Mouse (Mus musculus) midbrain, postnatal 0 days (tissue): Measurements from ENCODE around the gene Il17rd. TPM values are rescaled to one million over a fixed set of nuclear protein-coding genes. Genes with fewer than 3 reads are reported as not detected.

Experiments
- ATAC-seq: fragments of 200-750 bp; cut with Nextera tagmentation; 2 replicates; pipeline ENCODE4 v1.8.0; 2017; ENCODE audit warnings: moderate number of reproducible peaks, mild to moderate bottlenecking, moderate TSS enrichment, moderate library complexity; ENCODE audit not compliant: low FRiP score
- DNase-seq: peaks from one replicate; pipeline ENCODE4 v3.0.0-alpha.2; 2015; ENCODE audit warnings: low spot score
- H3K27ac ChIP-seq: fragments of 300-500 bp; sonication (generic); 2 replicates; pipeline ENCODE4 v1.5.1; 2014; ENCODE audit warnings: low read depth, mild to moderate bottlenecking, low read length, mixed read lengths
- H3K27me3 ChIP-seq: fragments of 300-500 bp; sonication (generic); 2 replicates; pipeline ENCODE4 v1.6.1; 2014; ENCODE audit warnings: low read length, control low read depth, mixed read lengths; ENCODE audit not compliant: insufficient read depth
- H3K36me3 ChIP-seq: fragments of 300-500 bp; sonication (generic); 2 replicates; pipeline ENCODE4 v1.6.1; 2014; ENCODE audit warnings: low read length, control low read depth, mixed read lengths; ENCODE audit not compliant: insufficient read depth
- H3K4me1 ChIP-seq: fragments of 300-500 bp; sonication (generic); 2 replicates; pipeline ENCODE4 v1.6.1; 2014; ENCODE audit warnings: mild to moderate bottlenecking, control low read depth, antibody characterized with exemption, low read length, mixed read lengths; ENCODE audit not compliant: insufficient read depth
- H3K4me2 ChIP-seq: fragments of 300-500 bp; sonication (generic); 2 replicates; pipeline ENCODE4 v1.6.1; 2014; ENCODE audit warnings: low read depth, mild to moderate bottlenecking, low read length, mixed read lengths; ENCODE audit not compliant: poor library complexity, severe bottlenecking
- H3K4me3 ChIP-seq: fragments of 300-500 bp; sonication (generic); 2 replicates; pipeline ENCODE4 v1.5.1; 2014; ENCODE audit warnings: low read depth, mild to moderate bottlenecking, low read length, moderate library complexity
- H3K9ac ChIP-seq: fragments of 300-500 bp; sonication (generic); replicated peaks from 2 replicates; pipeline ENCODE4 v1.6.1; 2014; ENCODE audit warnings: mild to moderate bottlenecking, low read length, moderate library complexity, mixed read lengths; ENCODE audit not compliant: poor library complexity, severe bottlenecking
- H3K9me3 ChIP-seq: fragments of 300-500 bp; sonication (generic); 2 replicates; pipeline ENCODE4 v1.6.1; 2016; ENCODE audit warnings: low read length, control low read depth
- CTCF ChIP-seq: IDR thresholded peaks from 2 replicates; pipeline ENCODE4 v1.5.1; 2016; ENCODE audit warnings: antibody characterized with exemption, mild to moderate bottlenecking
- WGBS: fragments of 180-500 bp; shearing (Covaris S2); extraction: QIAGEN DNeasy Blood & Tissue Kit; methylation state at CpG from one replicate; pipeline ENCODE4 v1.1.7; 2014; 5-methylcytosine and 5-hydroxymethylcytosine counted together
- polyA plus RNA-seq: library from polyadenylated mRNA; unstranded; fragments of >200 nt; fragmentation: Nextera tagmentation; extraction: Ambion mirVana; gene quantifications from 2 replicates; pipeline ENCODE4 v1.2.1, GENCODE M21; 2015
- total RNA-seq: library from RNA; depleted of rRNA; stranded (reverse); fragments of >200 nt; gene quantifications from 2 replicates; pipeline ENCODE4 v1.2.3, GENCODE M21; 2014

Gene Il17rd
- total and polyA plus RNA-seq, 2 experiments from 2014 or later = 1.5 to 9.1 TPM

DNA sequence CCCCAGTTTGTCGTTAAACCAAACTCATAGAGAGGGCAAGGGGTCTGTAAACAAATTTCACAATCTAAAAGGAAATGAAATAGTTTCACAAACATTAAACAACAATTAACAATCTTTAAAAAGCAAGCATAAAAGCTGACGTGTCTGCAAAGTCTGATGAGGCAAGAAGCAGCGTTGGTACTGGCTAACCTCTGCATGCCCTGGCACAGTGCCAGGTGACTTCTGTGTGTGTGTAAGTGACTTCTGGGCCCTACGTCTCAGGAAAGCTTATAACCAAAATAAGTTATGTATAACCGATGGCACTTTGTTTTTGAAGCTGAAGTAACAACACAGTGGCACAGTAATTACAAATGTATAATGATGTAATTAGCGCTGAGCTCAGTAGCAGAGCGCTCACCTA is 33.8 kb upstream of the Il17rd start:
- Histone ChIP-seq H3K9me3 (no peaks in the 10 kb centered on the region), H3K4me1 (no peaks in the 10 kb centered on the region), H3K4me2 (no peak overlapping the region), H3K27ac (no peak overlapping the region), H3K27me3 (no peaks in the 10 kb centered on the region), H3K4me3 (no peak overlapping the region), H3K9ac (no peak overlapping the region), H3K36me3 (no peaks in the 10 kb centered on the region)
- ATAC-seq (no peak), DNase-seq (no peak)
- 73% methylated on average over 7 of the region's 7 CpGs for WGBS
- TF ChIP-seq CTCF = no peak

DNA sequence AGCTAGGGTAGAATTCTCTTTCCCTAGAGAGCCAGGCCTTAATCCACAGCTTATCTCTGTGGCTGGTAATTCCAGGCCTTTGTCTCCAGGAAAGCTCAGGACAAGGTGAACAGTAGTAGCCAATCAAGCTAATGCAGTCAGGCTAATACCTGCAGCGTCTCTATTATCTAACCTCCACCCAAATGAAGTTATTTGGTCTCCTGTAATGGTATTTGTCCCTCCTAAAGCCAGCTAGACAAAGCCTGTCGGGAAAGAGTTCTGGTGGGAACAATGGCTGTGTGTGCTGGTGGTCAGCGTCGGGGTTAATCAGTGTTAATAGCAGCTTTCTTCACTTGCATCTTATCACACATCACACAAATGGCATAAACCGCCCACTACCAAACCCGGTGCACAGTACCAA is 32.8 kb upstream of the Il17rd start:
- no peak for TF ChIP-seq CTCF
- 15% methylated on average over 6 of the region's 6 CpGs for WGBS
- Histone ChIP-seq H3K36me3 (no peaks in the 10 kb centered on the region), H3K4me2 (no peak overlapping the region), H3K4me1 (no peaks in the 10 kb centered on the region), H3K4me3 (no peak overlapping the region), H3K9ac (no peak overlapping the region), H3K9me3 (no peaks in the 10 kb centered on the region), H3K27ac (no peak overlapping the region), H3K27me3 (no peaks in the 10 kb centered on the region)
- ATAC-seq (no peak), DNase-seq (no peak)

DNA sequence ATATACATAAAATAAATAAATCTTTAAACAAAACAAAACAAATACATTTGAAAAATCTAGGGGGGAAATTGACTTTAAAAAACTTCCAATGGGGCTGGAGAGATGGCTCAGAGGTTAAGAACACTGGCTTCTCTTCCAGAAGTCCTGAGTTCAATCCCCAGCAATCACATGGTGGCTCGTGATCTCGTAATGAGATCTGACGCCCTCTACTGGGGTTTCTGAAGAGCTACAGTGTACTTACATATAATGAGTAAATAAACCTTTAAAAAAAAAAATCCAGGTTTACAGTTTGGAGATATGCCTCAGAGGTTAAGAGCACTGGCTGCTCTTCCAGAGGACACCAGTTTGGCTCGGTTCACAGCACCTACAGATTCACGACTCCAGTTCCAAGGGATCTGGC is 27.2 kb upstream of the Il17rd start:
- Histone ChIP-seq H3K27me3 (no peaks in the 10 kb centered on the region), H3K27ac (no peak overlapping the region), H3K4me2 (no peak overlapping the region), H3K9me3 (no peaks in the 10 kb centered on the region), H3K9ac (no peak overlapping the region), H3K36me3 (no peaks in the 10 kb centered on the region), H3K4me3 (no peak overlapping the region), H3K4me1 (no peaks in the 10 kb centered on the region)
- 84% methylated on average over 5 of the region's 5 CpGs for WGBS
- ATAC-seq (no peak), DNase-seq (no peak)
- no peak for TF ChIP-seq CTCF

DNA sequence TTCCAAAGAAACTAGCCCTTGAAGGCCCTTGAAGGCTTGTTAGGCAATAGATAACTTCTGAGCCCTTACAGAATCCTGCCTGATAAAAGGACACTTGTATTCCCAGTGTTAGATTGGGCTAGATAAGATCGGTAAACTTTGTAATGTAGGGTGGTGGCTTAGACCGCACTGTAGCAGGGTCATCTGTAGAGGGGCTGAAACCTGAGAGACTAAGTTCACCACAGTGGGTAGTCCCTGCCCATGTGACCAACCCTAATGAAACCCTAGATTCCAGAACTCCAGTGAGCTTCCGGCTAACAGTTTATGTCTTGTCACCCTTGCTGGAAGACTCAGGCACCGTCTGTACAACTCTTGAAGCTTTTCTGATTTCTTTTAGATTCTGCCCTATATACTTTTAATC is 25.1 kb upstream of the Il17rd start:
- no peaks in the 10 kb centered on the region for H3K27me3 ChIP-seq
- H3K4me3 ChIP-seq = no peak overlapping the region
- H3K36me3 ChIP-seq = no peaks in the 10 kb centered on the region
- ATAC-seq (no peak), DNase-seq (no peak)
- no peak overlapping the region for H3K27ac ChIP-seq
- H3K9me3 ChIP-seq = no peaks in the 10 kb centered on the region
- no peaks in the 10 kb centered on the region for H3K4me1 ChIP-seq
- H3K4me2 ChIP-seq = no peak overlapping the region
- no peak for TF ChIP-seq CTCF
- WGBS = 85% methylated on average over 4 of the region's 4 CpGs
- H3K9ac ChIP-seq = no peak overlapping the region

DNA sequence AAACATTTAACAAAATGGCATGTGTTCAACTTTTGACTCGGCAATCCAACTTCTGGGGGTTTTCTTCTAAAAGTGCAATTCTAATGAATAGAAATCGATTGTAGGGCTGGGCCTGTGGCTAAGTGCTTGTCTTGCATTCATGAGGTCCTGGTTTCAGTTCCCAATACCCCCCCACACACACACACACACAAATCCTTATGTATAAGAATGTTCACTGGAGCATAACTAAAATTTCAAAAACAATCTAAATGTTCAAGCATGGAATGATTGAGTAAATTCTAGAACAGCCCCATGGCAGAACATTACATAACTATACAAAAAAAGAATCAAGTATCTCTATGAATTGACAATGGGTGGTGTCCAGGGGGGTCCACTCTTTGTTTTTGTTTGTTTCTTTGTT is 20.8 kb upstream of the Il17rd start:
- no peaks in the 10 kb centered on the region for H3K27me3 ChIP-seq
- H3K4me1 ChIP-seq = no peaks in the 10 kb centered on the region
- no peak overlapping the region for H3K4me3 ChIP-seq
- 96% methylated on average over 2 of the region's 2 CpGs for WGBS
- no peak for DNase-seq
- H3K27ac ChIP-seq = no peak overlapping the region
- no peaks in the 10 kb centered on the region for H3K9me3 ChIP-seq
- H3K9ac ChIP-seq = no peak overlapping the region
- ATAC-seq = no peak
- H3K4me2 ChIP-seq = no peak overlapping the region
- no peak for TF ChIP-seq CTCF
- no peaks in the 10 kb centered on the region for H3K36me3 ChIP-seq

DNA sequence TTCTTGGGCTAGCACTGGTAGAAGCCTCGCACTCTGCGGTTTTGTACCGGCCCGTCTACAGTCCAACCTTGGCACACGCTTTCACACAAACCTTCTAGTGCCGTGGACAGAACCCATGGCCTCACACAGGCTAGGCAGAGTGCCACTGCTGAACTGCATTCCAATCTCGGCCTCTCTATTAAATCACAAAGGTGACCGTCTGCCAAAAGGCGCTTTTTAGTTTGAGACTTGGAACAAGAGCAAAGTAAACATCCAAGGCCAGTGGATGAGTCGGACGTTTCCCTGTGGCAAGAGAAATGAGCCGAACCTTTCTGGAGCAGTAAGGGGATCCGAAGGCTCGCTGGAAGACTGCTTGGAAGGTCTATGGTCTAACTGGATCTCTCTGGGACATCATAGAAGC is 18.9 kb upstream of the Il17rd start:
- ATAC-seq = no peak
- Histone ChIP-seq H3K4me2 (no peak overlapping the region), H3K36me3 (no peaks in the 10 kb centered on the region), H3K27me3 (no peaks in the 10 kb centered on the region), H3K4me1 (no peaks in the 10 kb centered on the region), H3K27ac (no peak overlapping the region), H3K9me3 (no peaks in the 10 kb centered on the region), H3K4me3 (no peak overlapping the region), H3K9ac (no peak overlapping the region)
- no peak for DNase-seq
- WGBS = 84% methylated on average over 14 of the region's 14 CpGs
- no peak for TF ChIP-seq CTCF

DNA sequence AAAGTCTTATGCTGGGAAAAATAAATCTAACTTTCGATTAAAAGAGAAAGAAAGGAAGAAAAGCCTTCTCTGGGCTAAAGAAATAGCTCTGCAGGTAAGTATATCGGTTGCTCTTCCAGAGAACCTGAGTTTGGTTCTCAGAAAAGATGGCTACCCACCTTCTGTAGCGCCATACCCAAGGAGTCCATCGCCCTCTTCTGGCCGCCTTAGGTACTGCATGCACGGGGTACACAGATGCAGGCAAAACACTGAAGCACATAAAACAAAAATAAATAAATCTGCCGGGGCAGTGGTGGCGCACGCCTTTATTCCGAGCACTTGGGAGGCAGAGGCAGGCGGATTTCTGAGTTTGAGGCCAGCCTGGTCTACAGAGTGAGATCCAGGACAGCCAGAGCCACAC is 15.9 kb upstream of the Il17rd start:
- no peak for DNase-seq

More for the DNA sequence above, 15.9 kb upstream of the Il17rd start:
- Histone ChIP-seq H3K36me3 (no peaks in the 10 kb centered on the region), H3K4me3 (no peak overlapping the region), H3K27ac (no peak overlapping the region), H3K9me3 (no peaks in the 10 kb centered on the region), H3K27me3 (no peaks in the 10 kb centered on the region), H3K9ac (no peak overlapping the region), H3K4me2 (no peak overlapping the region), H3K4me1 (no peaks in the 10 kb centered on the region)
- peak; percentile 74 for TF ChIP-seq CTCF
- WGBS = 45% methylated on average over 11 of the region's 11 CpGs
- no peak for ATAC-seq
